Mouse (Mus musculus) liver, embryonic 14.5 days (tissue): ENCODE data around the gene Atxn1.

Source experiments
- CTCF ChIP-seq: IDR thresholded peaks from 2 replicates; pipeline ENCODE4 v1.5.1; 2016; ENCODE audit warnings: antibody characterized with exemption, low read depth, control low read depth
- EP300 ChIP-seq: IDR thresholded peaks from 2 replicates; pipeline ENCODE4 v1.6.1; 2016; ENCODE audit warnings: antibody characterized with exemption, low read depth

GRCm38 (mm10) chr13:45966586-45966985 lies 1.8 kb upstream of the Atxn1 start:
- TF ChIP-seq CTCF (peak; percentile 56), EP300 (no peak)
